In genomic region chr17:79713643-79714367, GRCm38 (mm10) we compare ENCODE assay signal across 8 mouse cellular contexts. TPM values are rescaled to one million over a fixed set of nuclear protein-coding genes. Genes with fewer than 3 reads are reported as not detected.
DNase-seq lines count a peak whose midpoint lies in the region; ATAC-seq lines count a peak whose summit lies in the region.

No protein-coding gene starts in this region.

- peak; percentile 15 for DNase-seq in cerebellum, postnatal 36 days
- DNase-seq in cerebellum, adult 11-12 months, result no peak
- peak; percentile 8 for DNase-seq in CD4-positive helper T cell, adult 2 months (ENCODE audit: low read depth, low spot score)
- DNase-seq in embryo, embryonic 10.5 days (ENCODE audit: low spot score), result peak; percentile 71
- DNase-seq in heart, postnatal 14 days, result peak; percentile 40 to 54
- DNase-seq in MN1 (ENCODE audit: low spot score), result no peak

- H3K27me3 ChIP-seq in liver, embryonic 12.5 days (replicated peaks), result peaks cover 90% of the 10 kb centered on the region
- peaks cover 84% of the 10 kb centered on the region for H3K27me3 ChIP-seq in neural tube, embryonic 13.5 days

- H3K9ac ChIP-seq in liver, embryonic 12.5 days, result no peak overlapping the region
- peak overlapping the region; percentile 55 for H3K9ac ChIP-seq in neural tube, embryonic 13.5 days

- intact Hi-C loops in heart, postnatal 14 days (cut with DNase I), result loop anchor here (2.0 kb wide), 1 partner anchor 53 kb away; no protein-coding TSS in a partner anchor

- H3K4me3 ChIP-seq in liver, embryonic 12.5 days, result peak overlapping the region; percentile 44
- H3K4me3 ChIP-seq in neural tube, embryonic 13.5 days, result peak overlapping the region; percentile 46

- peaks cover 17% of the 10 kb centered on the region; the same call in 1 of the 2 replicates for H3K4me1 ChIP-seq in liver, embryonic 12.5 days
- H3K4me1 ChIP-seq in neural tube, embryonic 13.5 days (replicated peaks), result peaks cover 37% of the 10 kb centered on the region

- 3% methylated on average over 63 of the region's 63 CpGs for WGBS in liver, embryonic 12.5 days (ENCODE audit: insufficient replicate concordance)
- WGBS in neural tube, embryonic 13.5 days, result under 1% methylated on average over 63 of the region's 63 CpGs

- no peaks in the 10 kb centered on the region for H3K36me3 ChIP-seq in liver, embryonic 12.5 days
- no peaks in the 10 kb centered on the region for H3K36me3 ChIP-seq in neural tube, embryonic 13.5 days

- H3K9me3 ChIP-seq in liver, embryonic 12.5 days (replicated peaks), result no peaks in the 10 kb centered on the region
- 0 out of 2 replicates have a peak, but pooled peaks cover 4% of the 10 kb centered on the region for H3K9me3 ChIP-seq in neural tube, embryonic 13.5 days

- H3K27ac ChIP-seq in liver, embryonic 12.5 days, result no peak overlapping the region
- H3K27ac ChIP-seq in neural tube, embryonic 13.5 days (replicated peaks), result no peak overlapping the region

- no peak for ATAC-seq in liver, embryonic 12.5 days
- peak; percentile 60 for ATAC-seq in neural tube, embryonic 13.5 days (ENCODE audit: low read depth)

- H3K4me2 ChIP-seq in liver, embryonic 12.5 days, result peak overlapping the region; percentile 65
- peak overlapping the region; percentile 85 for H3K4me2 ChIP-seq in neural tube, embryonic 13.5 days

RNA-seq across cellular contexts. Expression of gene Cyp1b1, which starts 1.1 kb away (rescaled TPM):
- total RNA-seq in heart, postnatal 14 days (2021), result 1 to 10 TPM; 2.7 to 5.1 TPM
- 2.6 and 3.7 TPM in 2 replicates for polyA plus RNA-seq in liver, embryonic 12.5 days (2016; fragmentation: Nextera tagmentation; extraction: Ambion mirVana)
- 6.8 and 9.1 TPM in 2 replicates for polyA plus RNA-seq in neural tube, embryonic 13.5 days (2015; fragmentation: Nextera tagmentation; extraction: Ambion mirVana)

Comparison
In these comparisons a context has a peak if more than half of its experiments do, and no peak if none do; other contexts are left out.
1. DNase-seq: peak in cerebellum, postnatal 36 days (2 of 2), CD4-positive helper T cell, adult 2 months (single experiment), embryo, embryonic 10.5 days (single experiment) and heart, postnatal 14 days (2 of 2); none in cerebellum, adult 11-12 months (single experiment) and MN1 (single experiment).